Mouse (Mus musculus) thymus, adult 2 months (tissue): ENCODE measurements around the gene Sbk2.

Experiments
- CTCF ChIP-seq: fragments of 200-500 bp; IDR thresholded peaks from 2 replicates; pipeline ENCODE4 v1.5.1; 2012; ENCODE audit warnings: mild to moderate bottlenecking, control low read depth, low read length, moderate library complexity, borderline replicate concordance; ENCODE audit not compliant: control insufficient read depth, poor library complexity, insufficient read depth; ENCODE audit errors: extremely low read depth
- POLR2A ChIP-seq: fragments of 200-500 bp; IDR thresholded peaks from 2 replicates; pipeline ENCODE4 v1.6.1; 2012; ENCODE audit warnings: mild to moderate bottlenecking, low read length, control low read depth, moderate library complexity; ENCODE audit not compliant: control insufficient read depth, poor library complexity, insufficient read depth; ENCODE audit errors: extremely low read depth

DNA sequence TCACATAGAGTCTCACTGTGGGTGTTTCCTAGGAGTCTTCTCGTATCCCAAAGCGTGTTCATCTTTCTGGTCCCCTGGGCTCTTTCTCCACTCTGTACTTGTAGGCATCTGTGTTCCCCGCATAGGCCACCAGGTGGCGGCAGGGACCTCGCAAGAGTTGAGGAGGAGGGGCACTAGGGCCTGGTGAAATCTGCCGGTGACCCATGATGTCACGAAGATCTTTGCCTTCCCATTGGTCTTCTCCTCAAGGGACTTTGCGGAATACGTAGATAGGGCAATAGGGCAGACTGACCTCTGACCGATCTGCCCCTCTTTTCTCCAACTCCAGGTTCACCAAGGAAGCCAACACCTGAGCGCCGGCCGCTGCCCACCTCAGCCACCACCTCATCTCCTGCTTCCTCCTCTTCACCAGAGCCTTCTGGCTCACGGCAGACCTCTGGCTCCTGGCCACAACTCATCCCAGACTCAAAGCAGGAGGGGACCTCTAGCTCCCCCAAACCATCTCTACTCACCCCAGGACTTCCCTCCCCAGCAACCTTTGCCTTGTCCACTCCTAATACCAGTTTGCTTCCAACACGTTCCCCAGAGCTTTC is 20.9 kb downstream of the Sbk2 start:
- TF ChIP-seq POLR2A: no peak
- TF ChIP-seq CTCF: peak; percentile 88
